Mouse (Mus musculus) ES-CJ7 (cell line): ENCODE results near the gene Ccdc13.
A peak's percentile ranks its signal among the peaks of the same experiment; 100 is the strongest.

Source experiments
- DNase-seq: peaks from one replicate; pipeline ENCODE4 v3.0.0; 2011; ENCODE audit warnings: low read depth, low spot score

Gene Ccdc13

DNA sequence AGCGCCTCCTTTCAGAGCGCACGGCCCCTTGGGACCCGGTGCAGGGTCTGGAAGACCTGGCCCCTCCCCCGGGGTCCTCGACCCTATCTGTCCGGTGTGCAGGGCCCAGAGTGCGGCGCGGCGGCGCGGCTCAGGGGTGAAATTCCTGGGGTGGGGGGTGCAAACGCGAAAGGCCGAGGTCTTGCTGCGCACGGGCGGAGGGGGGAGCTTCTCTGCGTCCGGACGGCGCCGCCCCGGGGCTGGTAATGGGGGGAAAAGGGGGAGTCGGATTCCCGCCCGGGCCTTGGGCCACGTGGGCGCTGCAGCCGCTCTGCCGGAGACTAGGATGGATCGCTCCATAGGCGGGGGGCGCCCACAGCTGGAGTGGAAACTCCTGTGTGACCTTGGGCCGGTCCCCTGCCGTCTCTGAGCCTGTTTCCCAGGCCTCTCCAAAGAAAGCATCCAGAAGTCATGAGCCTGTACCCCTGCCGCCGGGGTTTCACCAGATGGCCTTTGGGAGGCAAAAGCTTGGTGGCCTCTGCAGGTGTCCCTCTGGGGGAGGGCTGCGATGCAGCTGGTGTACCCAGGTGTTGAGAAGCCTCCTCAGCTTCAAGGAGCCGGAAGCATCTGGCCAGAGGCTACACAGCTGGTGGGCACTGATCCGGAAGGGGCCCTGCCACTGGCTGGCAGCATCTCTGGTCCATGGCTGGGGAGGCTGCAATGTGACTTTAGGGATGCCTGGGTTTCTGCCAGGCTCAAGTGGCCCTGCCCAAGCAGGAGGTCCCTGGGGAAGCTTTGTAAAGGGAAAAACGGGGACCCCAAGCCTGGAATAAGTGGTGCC lies 78.8 kb downstream of the Ccdc13 start:
- DNase-seq = peak; percentile 70

DNA sequence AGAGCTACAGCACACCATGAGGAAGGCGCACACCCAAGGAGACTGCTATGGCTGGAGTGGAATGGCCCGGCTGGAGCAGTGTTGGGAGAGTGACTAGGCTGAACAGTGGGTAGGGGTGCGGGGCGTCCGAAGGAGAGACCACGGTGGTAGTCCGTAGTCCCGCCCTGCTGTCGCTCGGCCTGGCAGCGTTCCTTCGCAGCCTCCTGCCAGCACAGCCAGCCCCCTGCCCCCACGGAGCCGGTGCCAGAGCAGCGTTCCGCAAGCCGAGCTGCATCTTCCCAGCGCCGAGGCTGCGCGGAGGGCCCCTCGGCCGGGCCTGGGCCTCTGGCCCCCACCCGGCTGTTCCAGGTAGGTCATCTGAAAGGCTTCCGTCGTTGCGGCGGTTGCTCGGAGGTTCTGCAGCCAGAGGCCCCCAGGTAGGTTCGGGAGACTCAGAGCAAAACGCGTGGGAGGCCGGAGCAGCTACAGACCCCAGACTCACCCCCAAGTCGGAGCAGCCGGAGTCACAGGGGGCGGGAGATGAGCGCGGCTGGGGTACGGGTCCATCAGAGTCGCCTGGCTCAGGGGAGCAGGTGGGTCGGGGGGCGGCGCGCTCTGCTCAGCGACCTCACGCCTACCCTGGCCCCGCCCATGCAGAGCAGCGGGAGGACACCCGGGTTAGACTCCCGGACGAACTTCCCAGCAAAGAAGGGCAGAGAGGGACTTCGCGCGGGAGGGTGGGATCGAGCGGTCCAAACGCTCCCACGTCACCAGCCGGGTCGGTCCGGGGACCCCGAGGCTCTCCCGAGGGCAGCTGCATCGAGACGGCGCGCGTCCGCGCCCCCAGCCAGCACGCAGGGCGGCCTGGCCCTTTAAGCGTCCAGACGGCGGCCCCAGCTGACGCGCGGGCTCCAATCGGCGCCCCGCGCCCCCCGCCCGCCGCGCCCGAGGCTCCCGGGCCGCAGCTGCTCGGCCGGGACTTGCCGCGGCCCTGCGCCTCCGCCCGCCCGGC lies 79.9 kb downstream of the Ccdc13 start, which contains the start of gene Zfp651:
Gene Zfp651 (plus strand): TSS at position 240 of the 991 bp plus-strand sequence.
- DNase-seq = peak; percentile 60

DNA sequence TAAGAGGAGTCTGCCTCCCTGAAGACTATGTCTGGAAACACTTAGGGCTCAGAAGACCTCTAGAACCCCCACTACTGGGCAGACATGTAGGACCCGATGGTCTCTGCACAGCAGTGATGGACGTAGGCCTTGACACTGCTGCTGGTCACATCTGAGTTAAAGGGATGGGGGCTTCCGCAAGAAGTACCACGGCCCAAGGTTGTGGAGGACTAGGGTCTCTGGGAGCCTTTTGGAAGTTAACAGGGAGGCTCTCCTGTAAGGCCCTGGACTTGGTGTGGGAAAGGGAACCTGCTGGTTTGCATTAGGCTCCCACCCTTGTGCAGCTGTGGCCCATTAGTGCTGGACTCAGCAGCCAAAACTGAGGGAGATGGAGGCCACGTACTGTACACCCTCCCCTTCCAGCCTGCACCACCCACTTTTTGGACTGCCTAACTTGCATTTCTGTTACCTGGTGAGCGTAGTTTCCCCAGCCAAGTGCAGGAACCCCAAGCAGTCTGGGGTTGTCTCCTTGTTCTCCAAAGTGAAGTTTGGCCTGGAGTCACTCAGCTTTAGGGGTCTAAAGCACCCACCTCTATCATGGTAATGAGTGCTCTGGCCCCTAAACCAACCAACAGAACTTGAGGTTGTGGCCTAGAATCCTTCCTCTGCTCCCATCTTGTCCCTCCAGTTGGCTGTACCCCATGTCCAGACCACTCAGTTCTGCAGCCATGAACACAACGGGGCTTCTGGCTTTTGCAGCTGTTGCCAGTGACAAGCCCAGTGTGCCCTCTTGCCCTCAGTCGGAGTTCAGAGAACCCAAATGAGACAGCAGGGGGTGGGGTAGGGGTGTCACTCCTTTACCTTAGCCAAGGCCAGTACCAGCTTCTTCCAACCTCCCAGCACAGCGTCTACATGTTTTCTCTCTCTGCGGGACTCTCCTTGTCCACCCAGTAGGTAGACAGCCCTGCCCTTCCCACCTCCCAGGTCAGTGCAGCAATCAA lies 81.1 kb downstream of the Ccdc13 start:
- DNase-seq = no peak

- DNase-seq = no peak
Observed at GRCm38 (mm10) chr9:121757432-121757831, 81.8 kb downstream of the Ccdc13 start.

GRCm38 (mm10) chr9:121756785-121757184 lies 82.5 kb downstream of the Ccdc13 start:
- DNase-seq = no peak

GRCm38 (mm10) chr9:121754624-121755023 lies 84.6 kb downstream of the Ccdc13 start:
- no peak for DNase-seq

DNA sequence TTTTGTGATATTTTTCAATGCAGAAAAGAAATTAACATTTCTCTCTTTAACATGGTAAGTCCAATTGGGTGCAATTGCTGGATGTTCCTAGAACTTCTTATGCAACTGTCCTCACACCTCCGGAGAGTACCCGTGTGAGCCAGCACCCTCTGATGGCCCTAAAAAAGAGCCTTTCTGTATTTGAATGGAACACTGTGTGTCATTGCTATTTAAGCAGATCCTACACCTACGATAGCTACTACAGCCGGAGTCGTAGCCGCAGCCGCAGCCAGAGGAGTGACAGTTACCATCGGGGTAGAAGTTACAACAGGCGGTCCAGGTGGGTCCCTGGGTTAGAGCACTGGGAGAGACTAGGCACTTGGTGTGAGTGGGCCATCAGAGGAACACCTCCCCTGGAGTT lies 86.5 kb downstream of the Ccdc13 start:
- DNase-seq = no peak
